Comparison of ENCODE assay signal across 28 mouse cellular contexts in the genomic region with DNA sequence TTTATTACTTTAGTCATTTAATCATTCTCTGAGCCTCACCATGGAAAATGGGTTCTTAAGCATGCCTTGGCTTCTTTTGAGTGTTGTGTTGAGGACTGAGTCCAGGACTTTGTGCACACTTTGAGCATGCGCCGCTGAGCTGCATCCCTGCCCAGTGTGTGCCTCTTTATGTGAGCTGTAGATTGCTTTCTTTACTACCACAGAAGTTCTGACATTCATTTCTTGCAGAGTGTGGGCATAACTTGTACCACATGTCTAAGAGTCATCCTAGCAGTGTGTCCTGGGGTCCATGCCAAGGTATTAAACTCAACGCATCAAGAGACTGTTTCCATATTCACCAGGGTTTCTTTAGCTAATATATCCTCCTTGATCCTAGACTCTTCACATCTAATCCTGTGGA. TPM values are rescaled to one million over a fixed set of nuclear protein-coding genes. Genes with fewer than 3 reads are reported as not detected.
A peak's percentile ranks its signal among the peaks of the same experiment; 100 is the strongest.
DNase-seq lines count a peak whose midpoint lies in the region; ATAC-seq and TF ChIP-seq lines count a peak whose summit lies in the region.
"Had no signal": no experiment of that assay in that cellular context is flagged by ENCODE, and none has a peak within 500 bp of the region (broad histone marks: within the 10 kb centered on the region; RNA-seq: fewer than 3 reads in every experiment).

No protein-coding gene starts in this region.

- no peak overlapping the region for H3K9ac ChIP-seq in embryonic facial prominence, embryonic 14.5 days (ENCODE audit: low read depth, low read length)
- no peak overlapping the region for H3K9ac ChIP-seq in midbrain, embryonic 11.5 days (ENCODE audit: low read length)
- H3K9ac ChIP-seq in midbrain, embryonic 13.5 days (replicated peaks) = no peak overlapping the region
- H3K9ac ChIP-seq in liver, postnatal 0 days (replicated peaks) = no peak overlapping the region
- H3K9ac ChIP-seq: embryonic facial prominence, embryonic 12.5 days; embryonic facial prominence, embryonic 15.5 days; forebrain, embryonic 12.5 days had no signal

- DNase-seq in embryonic facial prominence, embryonic 14.5 days (ENCODE audit: low spot score) = peak; percentile 22
- DNase-seq in embryonic facial prominence, embryonic 10.5 days (ENCODE audit: low spot score) = no peak
- peak; percentile 55 for DNase-seq in heart, adult 11 months
- no peak for DNase-seq in heart, embryonic 10.5 days (ENCODE audit: low spot score)
- peak; percentile 64 for DNase-seq in midbrain, embryonic 11.5 days (ENCODE audit: low spot score, missing footprints)
- DNase-seq in liver, postnatal 0 days = no peak
- DNase-seq: adrenal gland, adult 2 months; adrenal gland, postnatal 10 days; adrenal gland, postnatal 25 days; B cell, adult 2 months; cerebellum, adult 11 months; cerebellum, adult 18-20 months; cerebellum, adult 8-10 months; cerebellum, adult 9-11 months; cerebellum, postnatal 14 days; cerebellum, postnatal 36 days; embryo, embryonic 11 days had no signal

- H3K4me1 ChIP-seq in embryonic facial prominence, embryonic 14.5 days (ENCODE audit: control insufficient read depth, insufficient read depth, low read length) = no peaks in the 10 kb centered on the region
- H3K4me1 ChIP-seq in embryonic facial prominence, embryonic 10.5 days = no peaks in the 10 kb centered on the region; the same call in 1 of the 2 replicates
- H3K4me1 ChIP-seq in heart, embryonic 10.5 days = 0 out of 2 replicates have a peak, but pooled peaks cover 2% of the 10 kb centered on the region
- H3K4me1 ChIP-seq in midbrain, embryonic 11.5 days (ENCODE audit: control insufficient read depth, insufficient read depth, low read length) = no peaks in the 10 kb centered on the region
- peaks cover 2% of the 10 kb centered on the region; the same call in 1 of the 2 replicates for H3K4me1 ChIP-seq in midbrain, embryonic 13.5 days (replicated peaks)
- no peaks in the 10 kb centered on the region for H3K4me1 ChIP-seq in liver, postnatal 0 days (ENCODE audit: insufficient read depth)
- H3K4me1 ChIP-seq: embryonic facial prominence, embryonic 12.5 days; embryonic facial prominence, embryonic 15.5 days had no signal

- TF ChIP-seq EP300 in liver, postnatal 0 days (IDR thresholded peaks at IDR 0.05; ENCODE audit: low read depth) = no peak

- no peaks in the 10 kb centered on the region for H3K27me3 ChIP-seq in embryonic facial prominence, embryonic 14.5 days (replicated peaks; ENCODE audit: control insufficient read depth, insufficient read depth, low read length)
- no peaks in the 10 kb centered on the region for H3K27me3 ChIP-seq in embryonic facial prominence, embryonic 10.5 days (replicated peaks; ENCODE audit: low read depth, poor library complexity, severe bottlenecking)
- H3K27me3 ChIP-seq in heart, embryonic 10.5 days (ENCODE audit: insufficient read depth, poor library complexity, severe bottlenecking) = no peaks in the 10 kb centered on the region
- no peaks in the 10 kb centered on the region for H3K27me3 ChIP-seq in midbrain, embryonic 11.5 days (ENCODE audit: control insufficient read depth, insufficient read depth, low read length)
- no peaks in the 10 kb centered on the region for H3K27me3 ChIP-seq in midbrain, embryonic 13.5 days
- no peaks in the 10 kb centered on the region for H3K27me3 ChIP-seq in liver, postnatal 0 days (ENCODE audit: insufficient read depth, low read length)
- H3K27me3 ChIP-seq: CH12.LX; embryonic facial prominence, embryonic 12.5 days; embryonic facial prominence, embryonic 15.5 days; forebrain, embryonic 12.5 days had no signal

- 77% methylated on average over 3 of the region's 3 CpGs for WGBS in embryonic facial prominence, embryonic 14.5 days
- WGBS in embryonic facial prominence, embryonic 10.5 days = 94% methylated on average over 3 of the region's 3 CpGs
- 92% methylated on average over 3 of the region's 3 CpGs for WGBS in heart, embryonic 10.5 days
- WGBS in midbrain, embryonic 11.5 days = 93% methylated on average over 3 of the region's 3 CpGs
- WGBS in midbrain, embryonic 13.5 days = 90% methylated on average over 3 of the region's 3 CpGs
- 83% methylated on average over 3 of the region's 3 CpGs for WGBS in liver, postnatal 0 days (ENCODE audit: insufficient replicate concordance)

- no peak for ATAC-seq in embryonic facial prominence, embryonic 14.5 days (ENCODE audit: low read depth)
- no peak for ATAC-seq in midbrain, embryonic 11.5 days (ENCODE audit: low FRiP score)
- no peak for ATAC-seq in midbrain, embryonic 13.5 days
- ATAC-seq in liver, postnatal 0 days = no peak
- ATAC-seq: CD4-positive, CD25-positive, alpha-beta regulatory T cell, adult 4 months; forebrain, embryonic 14.5 days; forebrain, embryonic 16.5 days had no signal

- H3K9me3 ChIP-seq in embryonic facial prominence, embryonic 14.5 days (ENCODE audit: control insufficient read depth, low read length) = no peaks in the 10 kb centered on the region
- no peaks in the 10 kb centered on the region for H3K9me3 ChIP-seq in embryonic facial prominence, embryonic 10.5 days
- H3K9me3 ChIP-seq in heart, embryonic 10.5 days = no peaks in the 10 kb centered on the region
- no peaks in the 10 kb centered on the region for H3K9me3 ChIP-seq in midbrain, embryonic 11.5 days (ENCODE audit: control insufficient read depth, low read length)
- H3K9me3 ChIP-seq in midbrain, embryonic 13.5 days = no peaks in the 10 kb centered on the region
- H3K9me3 ChIP-seq in liver, postnatal 0 days (ENCODE audit: low read length) = no peaks in the 10 kb centered on the region
- H3K9me3 ChIP-seq: embryonic facial prominence, embryonic 12.5 days; embryonic facial prominence, embryonic 15.5 days; forebrain, embryonic 10.5 days; forebrain, embryonic 12.5 days; G1E had no signal

- H3K36me3 ChIP-seq in embryonic facial prominence, embryonic 14.5 days (ENCODE audit: control insufficient read depth, insufficient read depth, low read length) = no peaks in the 10 kb centered on the region
- no peaks in the 10 kb centered on the region for H3K36me3 ChIP-seq in embryonic facial prominence, embryonic 10.5 days (replicated peaks)
- no peaks in the 10 kb centered on the region for H3K36me3 ChIP-seq in heart, embryonic 10.5 days
- no peaks in the 10 kb centered on the region for H3K36me3 ChIP-seq in midbrain, embryonic 11.5 days (ENCODE audit: control insufficient read depth, insufficient read depth, low read length)
- no peaks in the 10 kb centered on the region for H3K36me3 ChIP-seq in midbrain, embryonic 13.5 days
- no peaks in the 10 kb centered on the region for H3K36me3 ChIP-seq in liver, postnatal 0 days (replicated peaks; ENCODE audit: insufficient read depth, low read length)
- H3K36me3 ChIP-seq: embryonic facial prominence, embryonic 12.5 days; embryonic facial prominence, embryonic 15.5 days; forebrain, embryonic 10.5 days; forebrain, embryonic 12.5 days; G1E had no signal

- TF ChIP-seq CTCF in liver, postnatal 0 days (IDR thresholded peaks at IDR 0.05; ENCODE audit: low read depth) = no peak

- no peak overlapping the region for H3K4me3 ChIP-seq in embryonic facial prominence, embryonic 14.5 days (ENCODE audit: low read depth, low read length)
- H3K4me3 ChIP-seq in embryonic facial prominence, embryonic 10.5 days = no peak overlapping the region
- no peak overlapping the region for H3K4me3 ChIP-seq in heart, embryonic 10.5 days
- no peak overlapping the region for H3K4me3 ChIP-seq in midbrain, embryonic 11.5 days (ENCODE audit: low read depth, low read length)
- no peak overlapping the region for H3K4me3 ChIP-seq in midbrain, embryonic 13.5 days (replicated peaks)
- no peak overlapping the region for H3K4me3 ChIP-seq in liver, postnatal 0 days (ENCODE audit: low read depth, low read length)
- H3K4me3 ChIP-seq: embryonic facial prominence, embryonic 12.5 days; embryonic facial prominence, embryonic 15.5 days; erythroblast, embryonic 14.5 days; forebrain, embryonic 10.5 days; forebrain, embryonic 12.5 days had no signal

- no peak overlapping the region for H3K27ac ChIP-seq in embryonic facial prominence, embryonic 14.5 days (replicated peaks; ENCODE audit: low read depth, low read length)
- no peak overlapping the region for H3K27ac ChIP-seq in embryonic facial prominence, embryonic 10.5 days (replicated peaks)
- H3K27ac ChIP-seq in heart, embryonic 10.5 days = no peak overlapping the region
- H3K27ac ChIP-seq in midbrain, embryonic 11.5 days (ENCODE audit: low read depth, low read length) = no peak overlapping the region
- no peak overlapping the region for H3K27ac ChIP-seq in midbrain, embryonic 13.5 days
- H3K27ac ChIP-seq in liver, postnatal 0 days (ENCODE audit: low read depth) = no peak overlapping the region
- H3K27ac ChIP-seq: embryonic facial prominence, embryonic 12.5 days; embryonic facial prominence, embryonic 15.5 days; forebrain, embryonic 10.5 days; forebrain, embryonic 12.5 days had no signal

- no peak overlapping the region for H3K4me2 ChIP-seq in embryonic facial prominence, embryonic 14.5 days (ENCODE audit: low read depth, low read length)
- H3K4me2 ChIP-seq in midbrain, embryonic 11.5 days = no peak overlapping the region
- H3K4me2 ChIP-seq in midbrain, embryonic 13.5 days (replicated peaks) = no peak overlapping the region
- no peak overlapping the region for H3K4me2 ChIP-seq in liver, postnatal 0 days (ENCODE audit: low read depth, low read length)
- H3K4me2 ChIP-seq: embryonic facial prominence, embryonic 12.5 days; embryonic facial prominence, embryonic 15.5 days; forebrain, embryonic 12.5 days had no signal

RNA-seq across cellular contexts. Expression of gene Paqr8, which starts 28.5 kb away (rescaled TPM):
- polyA plus RNA-seq in embryonic facial prominence, embryonic 14.5 days (2014; fragmentation: Nextera tagmentation; extraction: Ambion mirVana) = 6.1 and 7.2 TPM in 2 replicates
- polyA plus RNA-seq in embryonic facial prominence, embryonic 10.5 days (2016; fragmentation: Nextera tagmentation; extraction: Ambion mirVana) = 4.0 and 4.4 TPM in 2 replicates
- 2.7 and 3.2 TPM in 2 replicates for polyA plus RNA-seq in heart, embryonic 10.5 days (2016; fragmentation: Nextera tagmentation; extraction: Ambion mirVana)
- 7.2 and 7.7 TPM in 2 replicates for polyA plus RNA-seq in midbrain, embryonic 11.5 days (2014; fragmentation: Nextera tagmentation; extraction: Ambion mirVana)
- polyA plus RNA-seq in midbrain, embryonic 13.5 days (2015; fragmentation: Nextera tagmentation; extraction: Ambion mirVana) = 12.5 and 13.4 TPM in 2 replicates
- polyA plus RNA-seq in liver, postnatal 0 days (2015; fragmentation: Nextera tagmentation; extraction: Ambion mirVana) = 0.18 and 0.21 TPM in 2 replicates

RNA-seq across cellular contexts. Expression of gene Mcm3, which starts 41.8 kb away (rescaled TPM):
- 114 and 131 TPM in 2 replicates for polyA plus RNA-seq in embryonic facial prominence, embryonic 14.5 days (2014; fragmentation: Nextera tagmentation; extraction: Ambion mirVana)
- 278 and 297 TPM in 2 replicates for polyA plus RNA-seq in embryonic facial prominence, embryonic 10.5 days (2016; fragmentation: Nextera tagmentation; extraction: Ambion mirVana)
- 168 and 195 TPM in 2 replicates for polyA plus RNA-seq in heart, embryonic 10.5 days (2016; fragmentation: Nextera tagmentation; extraction: Ambion mirVana)
- 195 and 210 TPM in 2 replicates for polyA plus RNA-seq in midbrain, embryonic 11.5 days (2014; fragmentation: Nextera tagmentation; extraction: Ambion mirVana)
- polyA plus RNA-seq in midbrain, embryonic 13.5 days (2015; fragmentation: Nextera tagmentation; extraction: Ambion mirVana) = 48.1 and 50.9 TPM in 2 replicates
- polyA plus RNA-seq in liver, postnatal 0 days (2015; fragmentation: Nextera tagmentation; extraction: Ambion mirVana) = 46.9 and 55.3 TPM in 2 replicates

Comparison
In these comparisons a context has a peak if more than half of its experiments do, and no peak if none do; other contexts are left out.
1. DNase-seq: peak in embryonic facial prominence, embryonic 14.5 days (single experiment), heart, adult 11 months (single experiment) and midbrain, embryonic 11.5 days (single experiment); none in embryonic facial prominence, embryonic 10.5 days (single experiment), heart, embryonic 10.5 days (single experiment) and liver, postnatal 0 days (single experiment).